Mouse (Mus musculus): ENCODE data around the gene Abcf1. TPM values are rescaled to one million over a fixed set of nuclear protein-coding genes. Genes with fewer than 3 reads are reported as not detected.

The Abcf1 gene
- total RNA-seq, 2 experiments from 2014 or later: 70.4 to 72.6 TPM

GRCm38 (mm10) chr17:35932608-35933007 is 37.0 kb downstream of the Abcf1 start:
- TF ChIP-seq CTCF (IDR thresholded peaks at IDR 0.05): no peak
- DNase-seq (ENCODE audit: extremely low spot score in 1 of 2, low spot score in 2 of 2): no peak
- no peak overlapping the region for H3K4me3 ChIP-seq
- H3K27ac ChIP-seq: no peak overlapping the region
- intact Hi-C loops (cut with DNase I): loop anchor here (10.0 kb wide), 1 partner anchor 132 kb away; no protein-coding TSS in a partner anchor

GRCm38 (mm10) chr17:35930627-35931026 is 38.9 kb downstream of the Abcf1 start:
- Histone ChIP-seq H3K27ac (no peak overlapping the region), H3K4me3 (no peak overlapping the region)
- no peak for DNase-seq (ENCODE audit: extremely low spot score in 1 of 2, low spot score in 2 of 2)
- no peak for TF ChIP-seq CTCF (IDR thresholded peaks at IDR 0.05)
- intact Hi-C loops (cut with DNase I): loop anchor here (10.0 kb wide), 1 partner anchor 134 kb away; no protein-coding TSS in a partner anchor

DNA sequence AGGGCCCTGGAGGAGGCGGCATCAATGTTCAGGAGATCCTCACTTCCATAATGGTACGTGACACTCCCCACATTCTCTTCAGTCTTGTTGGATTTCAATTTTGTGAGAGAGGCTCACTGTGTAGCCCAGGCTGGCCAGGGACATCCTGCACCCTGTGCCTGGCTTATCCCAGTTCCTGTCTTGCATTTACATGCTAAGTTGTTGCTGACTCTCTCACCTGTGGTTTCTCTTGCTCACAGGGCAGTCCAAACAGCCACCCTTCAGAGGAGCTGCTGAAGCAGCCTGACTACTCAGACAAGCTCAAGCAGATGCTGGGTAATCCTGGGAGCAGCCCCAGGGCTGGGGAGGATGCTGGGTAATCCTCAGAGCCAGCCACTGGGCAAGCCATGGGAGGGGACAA is 40.0 kb downstream of the Abcf1 start:
- no peak overlapping the region for H3K27ac ChIP-seq
- no peak overlapping the region for H3K4me3 ChIP-seq
- no peak for TF ChIP-seq CTCF (IDR thresholded peaks at IDR 0.05)
- intact Hi-C loops (cut with DNase I): loop anchor here (5.0 kb wide), 1 partner anchor 38 kb away; the partner anchor contains the start of gene Abcf1
- no peak for DNase-seq (ENCODE audit: extremely low spot score in 1 of 2, low spot score in 2 of 2)

- intact Hi-C loops (cut with DNase I): loop anchor here (5.0 kb wide), 1 partner anchor 40 kb away; the partner anchor contains the start of gene Abcf1
Measured at GRCm38 (mm10) chr17:35927471-35927870, 42.1 kb downstream of the Abcf1 start.

GRCm38 (mm10) chr17:35923281-35923680 is 46.3 kb downstream of the Abcf1 start:
- Histone ChIP-seq H3K27ac (no peak overlapping the region), H3K4me3 (no peak overlapping the region)
- intact Hi-C loops (cut with DNase I): no loop called here
- TF ChIP-seq CTCF (IDR thresholded peaks at IDR 0.05): no peak
- DNase-seq (ENCODE audit: extremely low spot score in 1 of 2, low spot score in 2 of 2): no peak

More at GRCm38 (mm10) chr17:35927471-35927870, 42.1 kb downstream of the Abcf1 start:
- no peak overlapping the region for H3K27ac ChIP-seq
- H3K4me3 ChIP-seq: no peak overlapping the region
- DNase-seq (ENCODE audit: extremely low spot score in 1 of 2, low spot score in 2 of 2): no peak
- no peak for TF ChIP-seq CTCF (IDR thresholded peaks at IDR 0.05)

- no peak for DNase-seq (ENCODE audit: extremely low spot score in 1 of 2, low spot score in 2 of 2)
- Histone ChIP-seq H3K27ac (no peak overlapping the region), H3K4me3 (no peak overlapping the region)
- intact Hi-C loops (cut with DNase I): no loop called here
- TF ChIP-seq CTCF (IDR thresholded peaks at IDR 0.05): no peak
Measured at GRCm38 (mm10) chr17:35922566-35922965, 47.0 kb downstream of the Abcf1 start.

DNA sequence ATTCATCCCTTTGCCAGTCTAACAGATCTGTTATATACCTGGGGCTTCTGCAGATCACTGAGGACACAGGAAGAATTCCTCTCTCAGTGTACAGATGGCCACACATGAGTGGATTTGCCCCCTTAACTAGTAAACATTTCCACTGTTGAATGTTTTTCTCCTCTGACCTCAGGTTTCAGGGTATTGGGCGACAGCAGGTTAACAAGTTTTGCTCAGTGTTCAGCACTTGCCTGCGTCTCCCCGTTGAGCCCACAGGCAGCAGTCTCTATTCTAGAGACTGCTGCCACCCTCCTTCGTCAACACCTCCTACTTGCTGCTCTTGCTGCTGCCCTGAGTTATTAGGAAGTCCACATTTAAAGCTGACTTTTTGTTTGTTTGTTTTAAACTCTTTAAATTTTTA is 47.9 kb downstream of the Abcf1 start:
- Histone ChIP-seq H3K4me3 (no peak overlapping the region), H3K27ac (no peak overlapping the region)
- DNase-seq (ENCODE audit: extremely low spot score in 1 of 2, low spot score in 2 of 2): no peak
- intact Hi-C loops (cut with DNase I): no loop called here
- TF ChIP-seq CTCF (IDR thresholded peaks at IDR 0.05): no peak

DNA sequence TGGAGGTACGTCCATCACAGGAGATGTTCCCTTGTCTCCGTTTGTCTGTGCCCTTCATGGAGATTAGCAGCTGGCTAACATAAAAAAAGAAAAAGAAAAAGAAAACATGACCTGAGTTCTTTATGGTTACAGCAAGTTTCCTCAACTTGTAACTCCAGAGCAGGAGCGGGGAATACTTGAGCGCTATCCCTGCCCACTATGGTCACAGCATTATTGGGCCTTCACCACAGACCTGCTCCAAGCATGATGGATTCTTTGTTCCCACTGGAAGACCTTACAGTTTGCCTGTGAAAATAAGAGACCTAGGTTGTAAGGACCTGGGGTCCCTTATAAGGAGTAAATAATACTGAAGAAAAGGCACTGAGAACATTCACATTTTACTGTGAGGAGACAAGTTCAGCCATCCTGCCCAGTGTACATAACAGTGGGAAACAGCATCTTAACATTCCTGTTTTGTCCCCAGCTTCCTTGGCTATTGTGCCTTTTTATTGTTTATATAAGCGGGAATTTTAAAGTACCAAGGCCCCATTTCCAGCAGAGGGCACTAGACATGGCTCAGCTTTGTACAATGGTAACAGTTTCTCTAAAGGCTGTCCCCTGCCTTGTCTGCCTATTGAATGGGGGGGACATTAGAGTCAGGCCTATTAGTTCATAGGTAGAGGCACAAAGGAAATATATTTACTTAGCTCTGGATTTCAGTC is 48.5 kb downstream of the Abcf1 start:
- DNase-seq (ENCODE audit: extremely low spot score in 1 of 2, low spot score in 2 of 2): no peak
- H3K4me3 ChIP-seq: no peak overlapping the region
- peak overlapping the region; percentile 51 for H3K27ac ChIP-seq
- intact Hi-C loops (cut with DNase I): no loop called here
- peak; percentile 75 for TF ChIP-seq CTCF (IDR thresholded peaks at IDR 0.05)

DNA sequence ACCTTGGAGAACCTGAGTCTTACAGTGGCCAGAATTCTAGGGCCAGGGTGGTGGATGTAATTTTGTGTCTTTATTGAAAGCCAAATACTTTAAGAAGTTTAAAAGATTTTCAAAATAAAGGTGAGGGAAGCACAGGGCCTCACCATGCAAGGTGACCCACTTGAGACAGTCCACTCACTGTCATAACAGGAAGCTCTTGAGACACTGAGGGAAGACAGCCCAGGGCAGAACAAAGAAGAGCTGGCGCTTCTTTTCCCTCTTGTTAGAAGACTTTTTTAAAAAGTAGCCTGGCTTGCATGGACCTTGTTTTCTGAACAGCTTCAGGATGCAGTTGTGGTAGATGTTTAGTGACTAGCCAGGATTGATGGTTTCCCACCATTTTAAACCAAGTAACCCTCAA is 49.2 kb downstream of the Abcf1 start:
- H3K27ac ChIP-seq: peak overlapping the region; percentile 100; the same call in 1 of the 2 replicates
- no peak for TF ChIP-seq CTCF (IDR thresholded peaks at IDR 0.05)
- H3K4me3 ChIP-seq: peak overlapping the region; percentile 47; the same call in 1 of the 2 replicates
- DNase-seq (ENCODE audit: extremely low spot score in 1 of 2, low spot score in 2 of 2): no peak
- intact Hi-C loops (cut with DNase I): no loop called here

- no peak for DNase-seq (ENCODE audit: extremely low spot score in 1 of 2, low spot score in 2 of 2)
- peak overlapping the region; percentile 100 for H3K27ac ChIP-seq
- peak overlapping the region; percentile 47 for H3K4me3 ChIP-seq
- no peak for TF ChIP-seq CTCF (IDR thresholded peaks at IDR 0.05)
- intact Hi-C loops (cut with DNase I): loop anchor here (5.0 kb wide), 1 partner anchor 83 kb away; the partner anchor contains the start of gene Tubb5
Measured at GRCm38 (mm10) chr17:35919864-35920301, 49.7 kb downstream of the Abcf1 start.

DNA sequence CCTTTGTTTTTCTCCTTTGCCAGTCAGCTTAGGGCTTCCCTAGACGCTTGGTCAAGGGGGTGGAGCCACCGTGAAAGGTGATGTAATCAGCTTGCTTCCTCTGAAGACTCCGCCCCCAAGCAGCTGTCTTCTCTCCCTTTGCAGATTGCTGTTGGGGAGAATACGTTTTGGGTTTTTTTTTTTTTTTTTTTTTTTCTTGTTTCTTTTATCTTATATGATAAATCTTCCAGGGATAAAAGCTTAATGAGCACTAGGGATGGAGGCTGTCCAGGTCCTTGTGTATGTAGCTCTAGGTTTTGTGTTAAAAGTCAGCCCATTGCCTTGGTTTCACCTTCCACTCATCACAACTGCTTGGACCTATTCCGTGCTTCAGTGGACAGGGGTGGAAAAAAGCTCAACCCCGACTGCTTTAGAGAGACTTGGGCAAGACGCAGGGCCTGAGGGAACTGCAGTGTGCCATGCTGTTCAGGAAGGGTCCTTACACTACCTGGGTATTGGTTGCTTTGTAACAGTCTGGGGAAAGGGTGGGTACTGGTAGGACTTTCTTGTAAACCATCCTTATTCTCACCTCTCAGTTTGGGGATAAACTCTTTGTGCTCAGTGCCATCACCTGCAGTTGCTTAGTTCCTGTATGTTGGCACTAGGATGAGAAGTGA is 50.4 kb downstream of the Abcf1 start:
- intact Hi-C loops (cut with DNase I): loop anchor here (5.0 kb wide), 1 partner anchor 82 kb away; the partner anchor contains the start of gene Tubb5
- Histone ChIP-seq H3K27ac (peak overlapping the region; percentile 100), H3K4me3 (peak overlapping the region; percentile 75)
- peak; percentile 86 to 91 for DNase-seq (ENCODE audit: extremely low spot score in 1 of 2, low spot score in 2 of 2)
- TF ChIP-seq CTCF (IDR thresholded peaks at IDR 0.05): no peak

Data from left cerebral cortex, adult 2 months (tissue).